Mouse (Mus musculus) stomach, postnatal 0 days (tissue): ENCODE measurements around the gene Fcrlb. TPM values are rescaled to one million over a fixed set of nuclear protein-coding genes. Genes with fewer than 3 reads are reported as not detected.

ENCODE experiments used
- ATAC-seq: fragments of 200-750 bp; cut with Nextera tagmentation; 2 replicates; pipeline ENCODE4 v1.8.0; 2017; ENCODE audit not compliant: low FRiP score, low TSS enrichment
- DNase-seq: peaks from one replicate; pipeline ENCODE4 v3.0.0-alpha.2; 2016; ENCODE audit warnings: low spot score
- H3K27ac ChIP-seq: fragments of 300-500 bp; sonication (generic); replicated peaks from 2 replicates; pipeline ENCODE4 v1.5.1; 2014; ENCODE audit warnings: mild to moderate bottlenecking, control low read depth
- H3K27me3 ChIP-seq: fragments of 300-500 bp; sonication (generic); 2 replicates; pipeline ENCODE4 v1.6.1; 2014; ENCODE audit warnings: low read length; ENCODE audit not compliant: control insufficient read depth, insufficient read depth
- H3K36me3 ChIP-seq: fragments of 300-500 bp; sonication (generic); 2 replicates; pipeline ENCODE4 v1.6.1; 2014; ENCODE audit warnings: low read length, mixed read lengths; ENCODE audit not compliant: control insufficient read depth, insufficient read depth
- H3K4me1 ChIP-seq: fragments of 300-500 bp; sonication (generic); replicated peaks from 2 replicates; pipeline ENCODE4 v1.6.1; 2014; ENCODE audit warnings: antibody characterized with exemption; ENCODE audit not compliant: control insufficient read depth, insufficient read depth
- H3K4me2 ChIP-seq: fragments of 300-500 bp; sonication (generic); replicated peaks from 2 replicates; pipeline ENCODE4 v1.6.1; 2014; ENCODE audit warnings: low read depth, mild to moderate bottlenecking, control low read depth, moderate library complexity
- H3K4me3 ChIP-seq: fragments of 300-500 bp; sonication (generic); 2 replicates; pipeline ENCODE4 v1.5.1; 2014; ENCODE audit warnings: low read depth, low read length, control low read depth
- H3K9ac ChIP-seq: fragments of 300-500 bp; sonication (generic); 2 replicates; pipeline ENCODE4 v1.6.1; 2014; ENCODE audit warnings: mild to moderate bottlenecking, low read length, control low read depth, mixed read lengths
- H3K9me3 ChIP-seq: fragments of 300-500 bp; sonication (generic); 2 replicates; pipeline ENCODE4 v1.6.1; 2016; ENCODE audit warnings: low read length; ENCODE audit not compliant: control insufficient read depth
- CTCF ChIP-seq: IDR thresholded peaks from 2 replicates; pipeline ENCODE4 v1.5.1; 2016; ENCODE audit warnings: antibody characterized with exemption, low read depth, mild to moderate bottlenecking, moderate library complexity
- EP300 ChIP-seq: optimal IDR thresholded peaks from 2 replicates; pipeline ENCODE3; 2016; ENCODE audit warnings: antibody characterized with exemption
- WGBS: fragments of 180-500 bp; shearing (Covaris S2); extraction: QIAGEN DNeasy Blood & Tissue Kit; methylation state at CpG from one replicate; pipeline ENCODE4 v1.1.7; 2014; 5-methylcytosine and 5-hydroxymethylcytosine counted together
- polyA plus RNA-seq: library from polyadenylated mRNA; unstranded; fragments of >200 nt; fragmentation: Nextera tagmentation; extraction: Ambion mirVana; gene quantifications from 2 replicates; pipeline ENCODE4 v1.2.1, GENCODE M21; 2015

Fcrlb gene
- polyA plus RNA-seq, 1 experiment from 2014 or later, result 0.12 TPM

DNA sequence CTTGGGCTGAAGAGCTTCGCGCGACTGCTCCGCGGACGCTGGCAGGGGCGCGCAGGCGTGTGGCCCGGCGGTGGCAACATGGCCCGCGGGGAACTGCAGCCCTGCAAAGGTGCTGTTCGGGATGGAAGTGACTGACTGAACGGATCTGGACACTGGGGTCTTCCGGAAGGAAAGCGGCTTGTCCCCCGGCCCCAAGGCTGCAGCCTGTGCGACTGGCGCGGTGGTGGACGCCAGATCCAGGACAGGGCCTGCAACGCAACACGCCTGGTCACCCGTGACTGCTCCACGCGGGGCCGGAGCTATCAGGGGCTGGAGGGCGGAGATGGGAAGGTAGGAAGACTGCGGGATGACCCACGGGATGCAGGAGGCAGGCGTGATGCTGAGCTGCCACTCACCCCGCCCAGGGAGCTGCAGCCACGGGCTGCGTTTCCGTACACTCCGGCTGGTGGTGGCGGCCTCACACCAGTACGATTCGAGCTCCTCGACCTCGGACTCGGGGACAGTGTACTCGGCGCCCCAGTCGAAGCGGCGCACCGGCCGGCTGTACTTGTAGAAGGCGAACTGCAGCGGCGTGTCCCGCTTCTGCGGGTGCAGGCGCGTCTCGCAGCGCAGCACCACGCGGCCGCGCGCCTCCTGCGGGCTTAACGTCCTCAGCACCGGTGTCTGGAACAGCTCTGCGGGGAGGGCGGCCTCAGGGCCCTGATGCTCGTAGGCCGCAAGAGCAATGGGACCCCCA is 5.1 kb downstream of the Fcrlb start:
- Histone ChIP-seq H3K27me3 (peaks cover 5% of the 10 kb centered on the region; the same call in 1 of the 2 replicates), H3K9me3 (no peaks in the 10 kb centered on the region), H3K4me3 (peak overlapping the region; percentile 39), H3K9ac (no peak overlapping the region), H3K27ac (no peak overlapping the region), H3K4me1 (0 out of 2 replicates have a peak, but pooled peaks cover 3% of the 10 kb centered on the region), H3K36me3 (no peaks in the 10 kb centered on the region), H3K4me2 (peak overlapping the region; percentile 67)
- peak; percentile 47; the same call in 1 of the 2 replicates for ATAC-seq
- DNase-seq, result peak; percentile 50
- peak; percentile 16; the same call in 1 of the 2 replicates for TF ChIP-seq CTCF
- no peak for TF ChIP-seq EP300
- 1% methylated on average over 70 of the region's 71 CpGs for WGBS

DNA sequence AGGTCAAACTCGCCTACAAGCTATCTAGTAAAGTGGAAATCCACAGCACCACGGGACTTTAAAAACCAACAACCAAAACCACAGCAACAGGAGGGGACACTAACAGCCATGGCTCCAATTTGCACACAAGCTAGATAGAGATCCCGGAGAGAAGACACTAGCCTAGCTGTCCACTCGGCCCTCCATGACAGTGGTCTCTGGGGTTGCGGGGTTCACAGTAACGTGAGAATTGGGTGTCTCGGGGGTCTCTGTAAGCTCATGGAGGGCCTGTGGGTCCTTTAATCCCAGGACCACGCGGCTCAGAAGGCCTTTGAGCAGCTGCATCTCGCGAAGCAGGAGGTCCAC is 5.7 kb downstream of the Fcrlb start:
- DNase-seq (no peak), ATAC-seq (no peak)
- H3K27ac ChIP-seq, result no peak overlapping the region
- H3K9me3 ChIP-seq, result no peaks in the 10 kb centered on the region
- no peak overlapping the region for H3K9ac ChIP-seq
- H3K27me3 ChIP-seq, result peaks cover 5% of the 10 kb centered on the region; the same call in 1 of the 2 replicates
- H3K4me3 ChIP-seq, result peak overlapping the region; percentile 39
- H3K4me2 ChIP-seq, result peak overlapping the region; percentile 67
- 0 out of 2 replicates have a peak, but pooled peaks cover 3% of the 10 kb centered on the region for H3K4me1 ChIP-seq
- no peaks in the 10 kb centered on the region for H3K36me3 ChIP-seq
- no peak for TF ChIP-seq EP300
- TF ChIP-seq CTCF, result no peak
- WGBS, result 26% methylated on average over 11 of the region's 11 CpGs

DNA sequence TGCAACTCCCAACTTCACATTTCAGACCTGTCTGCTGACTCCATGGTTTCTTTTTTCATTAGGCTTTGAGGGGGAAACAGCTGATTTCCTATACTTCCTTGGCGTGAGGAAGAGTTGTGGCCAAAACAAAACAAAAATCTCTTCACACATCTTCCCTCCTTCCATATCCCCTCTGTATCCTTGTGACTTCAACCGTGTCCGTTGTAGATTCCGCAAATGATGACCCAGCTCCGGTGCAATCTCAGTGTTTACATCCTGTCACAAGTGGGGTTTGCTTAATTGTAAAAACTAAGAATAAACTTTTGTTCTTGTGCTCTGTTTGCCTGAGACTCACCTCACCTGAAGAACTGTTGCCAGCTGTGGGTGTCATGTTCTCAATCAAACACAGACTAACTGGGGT is 9.3 kb downstream of the Fcrlb start:
- Histone ChIP-seq H3K27ac (no peak overlapping the region), H3K27me3 (peaks cover 4% of the 10 kb centered on the region; the same call in 1 of the 2 replicates), H3K9ac (no peak overlapping the region), H3K9me3 (no peaks in the 10 kb centered on the region), H3K4me1 (0 out of 2 replicates have a peak, but pooled peaks cover 3% of the 10 kb centered on the region), H3K4me3 (no peak overlapping the region), H3K36me3 (no peaks in the 10 kb centered on the region), H3K4me2 (no peak overlapping the region)
- no peak for TF ChIP-seq CTCF
- TF ChIP-seq EP300, result no peak
- ATAC-seq (no peak), DNase-seq (no peak)
- WGBS, result 33% methylated on average over 5 of the region's 5 CpGs

DNA sequence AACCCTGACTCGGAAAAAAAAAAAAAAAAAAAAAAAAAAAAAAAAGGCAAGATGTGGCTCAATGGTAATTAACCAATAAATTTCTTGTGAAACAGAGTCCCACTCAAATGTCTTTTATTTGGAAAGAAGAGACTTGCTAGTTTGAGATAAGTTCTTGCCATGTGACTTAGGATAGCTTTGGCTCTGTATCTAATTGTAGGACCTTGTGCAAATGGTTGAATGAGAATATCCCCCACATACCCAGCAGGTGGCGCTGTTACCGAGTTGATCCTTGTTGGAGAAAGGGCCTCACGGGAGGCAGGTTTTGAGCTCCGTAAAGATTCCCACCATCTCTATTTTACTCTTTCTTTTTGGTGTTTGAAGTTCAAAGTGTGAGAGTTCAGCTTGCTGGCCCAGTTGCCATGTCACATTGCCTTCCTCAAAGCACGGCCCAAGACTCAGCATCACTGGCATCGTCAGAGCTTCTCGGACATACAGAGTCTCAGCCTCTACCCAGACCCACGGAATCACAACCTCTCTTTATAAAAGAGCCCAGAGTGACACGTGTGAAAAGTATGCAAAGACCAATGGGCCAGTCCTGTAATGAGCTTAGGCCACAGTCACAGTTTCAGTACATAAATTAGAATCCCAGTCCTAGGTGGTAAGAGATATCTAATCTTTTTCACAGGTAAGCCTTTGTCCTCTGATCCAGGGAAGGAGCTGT is 11.1 kb downstream of the Fcrlb start:
- Histone ChIP-seq H3K4me2 (no peak overlapping the region), H3K9ac (no peak overlapping the region), H3K4me1 (no peaks in the 10 kb centered on the region), H3K27ac (no peak overlapping the region), H3K4me3 (no peak overlapping the region), H3K36me3 (no peaks in the 10 kb centered on the region), H3K9me3 (no peaks in the 10 kb centered on the region), H3K27me3 (no peaks in the 10 kb centered on the region)
- ATAC-seq (peak; percentile 51; the same call in 1 of the 2 replicates), DNase-seq (peak; percentile 89)
- WGBS, result 34% methylated on average over 10 of the region's 10 CpGs
- TF ChIP-seq CTCF, result peak; percentile 90
- no peak for TF ChIP-seq EP300

DNA sequence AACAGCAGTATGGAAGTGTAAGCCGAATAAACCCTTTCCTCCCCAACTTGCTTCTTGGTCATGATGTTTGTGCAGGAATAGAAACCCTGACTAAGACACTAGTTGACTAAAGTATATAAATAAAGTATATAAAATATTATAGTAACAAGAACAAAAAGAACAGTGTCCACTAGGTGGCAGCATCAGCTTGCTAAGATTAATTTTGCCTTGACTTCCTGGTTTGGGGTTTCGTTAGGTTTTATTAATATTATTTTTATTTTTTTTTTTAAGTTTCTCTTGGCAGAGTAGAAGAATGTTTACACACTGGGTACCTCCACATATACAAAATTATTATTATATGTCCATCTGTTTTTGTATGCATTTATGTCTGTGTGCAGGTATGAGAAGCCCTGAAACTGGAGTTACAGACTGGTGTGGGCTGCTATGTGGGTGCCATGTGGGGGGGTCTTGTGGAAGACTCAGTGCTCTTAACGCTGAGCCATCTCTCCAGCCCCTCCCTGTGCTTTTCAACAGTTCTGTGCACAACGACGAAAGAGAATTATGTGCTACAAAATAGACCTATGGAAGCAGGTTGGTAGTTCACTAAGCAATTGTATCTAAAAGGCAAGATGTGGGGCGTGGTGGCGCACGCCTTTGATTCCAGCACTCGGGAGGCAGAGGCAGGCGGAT is 11.8 kb downstream of the Fcrlb start:
- no peak overlapping the region for H3K4me3 ChIP-seq
- H3K27me3 ChIP-seq, result no peaks in the 10 kb centered on the region
- no peak overlapping the region for H3K9ac ChIP-seq
- no peaks in the 10 kb centered on the region for H3K9me3 ChIP-seq
- H3K36me3 ChIP-seq, result no peaks in the 10 kb centered on the region
- H3K4me1 ChIP-seq, result no peaks in the 10 kb centered on the region
- ATAC-seq, result peak; percentile 53; the same call in 1 of the 2 replicates
- H3K4me2 ChIP-seq, result peak overlapping the region; percentile 27; the same call in 1 of the 2 replicates
- no peak overlapping the region for H3K27ac ChIP-seq
- peak; percentile 53 for DNase-seq
- peak; percentile 75 for TF ChIP-seq CTCF
- TF ChIP-seq EP300, result no peak
- WGBS, result 28% methylated on average over 10 of the region's 10 CpGs
